Mouse (Mus musculus) testis, postnatal 14 days (tissue): Measurements from ENCODE around the gene Il1r1.

ENCODE experiments used
- DNase-seq: peaks from one replicate; pipeline ENCODE4 v3.0.0; 2021; ENCODE audit warnings: low spot score

Il1r1 gene

GRCm38 (mm10) chr1:40317657-40318056 lies 92.8 kb downstream of the Il1r1 start:
- no peak for DNase-seq

- no peak for DNase-seq
These were observed 96.9 kb downstream of the Il1r1 start for GRCm38 (mm10) chr1:40321824-40322223.

GRCm38 (mm10) chr1:40322543-40322942 lies 97.7 kb downstream of the Il1r1 start:
- DNase-seq, result no peak

- no peak for DNase-seq
These were observed 99.6 kb downstream of the Il1r1 start, which contains the start of gene Il1rl2 for GRCm38 (mm10) chr1:40324457-40324856. Il1rl2 (plus strand) TSS chr1:40324610.

GRCm38 (mm10) chr1:40324955-40325702 lies 100.2 kb downstream of the Il1r1 start:
- DNase-seq, result no peak

GRCm38 (mm10) chr1:40325711-40326327 lies 100.9 kb downstream of the Il1r1 start:
- no peak for DNase-seq

GRCm38 (mm10) chr1:40327604-40328003 lies 102.7 kb downstream of the Il1r1 start:
- DNase-seq, result no peak

GRCm38 (mm10) chr1:40329526-40329925 lies 104.6 kb downstream of the Il1r1 start:
- DNase-seq, result no peak

GRCm38 (mm10) chr1:40330181-40330580 lies 105.3 kb downstream of the Il1r1 start:
- no peak for DNase-seq

GRCm38 (mm10) chr1:40339346-40339745 lies 114.5 kb downstream of the Il1r1 start:
- no peak for DNase-seq

- DNase-seq, result no peak
These were observed 115.2 kb downstream of the Il1r1 start for GRCm38 (mm10) chr1:40340102-40340501.

- DNase-seq, result no peak
These were observed 127.5 kb downstream of the Il1r1 start for GRCm38 (mm10) chr1:40352158-40352903.

GRCm38 (mm10) chr1:40352904-40353286 lies 128.0 kb downstream of the Il1r1 start:
- DNase-seq, result no peak

- DNase-seq, result no peak
These were observed 129.8 kb downstream of the Il1r1 start for GRCm38 (mm10) chr1:40354665-40355064.

GRCm38 (mm10) chr1:40355431-40355843 lies 130.6 kb downstream of the Il1r1 start:
- DNase-seq, result no peak

- DNase-seq, result no peak
These were observed 131.1 kb downstream of the Il1r1 start for GRCm38 (mm10) chr1:40355904-40356521.

GRCm38 (mm10) chr1:40357921-40358320 lies 133.0 kb downstream of the Il1r1 start:
- DNase-seq, result no peak

GRCm38 (mm10) chr1:40358351-40358750 lies 133.5 kb downstream of the Il1r1 start:
- no peak for DNase-seq

- no peak for DNase-seq
These were observed 133.9 kb downstream of the Il1r1 start for GRCm38 (mm10) chr1:40358771-40359181.

- no peak for DNase-seq
These were observed 134.9 kb downstream of the Il1r1 start for GRCm38 (mm10) chr1:40359731-40360130.

- no peak for DNase-seq
These were observed 136.1 kb downstream of the Il1r1 start for GRCm38 (mm10) chr1:40360969-40361368.

- DNase-seq, result no peak
These were observed 136.7 kb downstream of the Il1r1 start for GRCm38 (mm10) chr1:40361596-40361995.
